Mouse (Mus musculus) liver, adult 2 months (tissue): ENCODE measurements at regions not wholly inside any gene's neighbourhood (a gene's known extent, or its start where the extent isn't known, plus 50 kb on each side); places are given as distances from the start of the nearest gene placed in this dataset.

Experiments used
- CTCF ChIP-seq: fragments of 200-500 bp; IDR thresholded peaks from 2 replicates; pipeline ENCODE4 v1.5.1; 2011; ENCODE audit warnings: low read depth, low read length, control low read depth
- POLR2A ChIP-seq: fragments of 200-500 bp; IDR thresholded peaks from 2 replicates; pipeline ENCODE4 v1.6.1; 2011; ENCODE audit warnings: low read length, control low read depth; ENCODE audit not compliant: insufficient read depth; ENCODE audit errors: extremely low read depth

DNA sequence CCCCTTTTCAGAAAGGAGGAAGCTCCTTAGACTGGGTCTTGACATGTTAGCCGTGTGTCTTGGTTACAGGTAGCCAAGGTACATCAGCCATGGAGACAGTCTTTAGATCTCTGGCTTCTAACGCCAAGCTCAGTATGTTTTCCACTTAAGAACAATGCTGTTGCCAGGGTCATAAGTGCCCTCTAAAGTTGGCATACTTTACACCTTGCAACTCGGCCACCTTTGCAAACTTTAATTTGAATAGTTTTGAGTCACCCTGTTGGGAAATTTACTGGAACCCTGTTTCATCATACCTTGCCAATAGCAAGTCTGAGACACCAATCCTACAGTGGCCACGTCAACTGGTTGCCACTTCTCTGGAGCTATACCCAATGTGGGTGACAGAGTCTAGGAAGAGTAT, 242.3 kb upstream of the Klf4 start:
- TF ChIP-seq CTCF (no peak), POLR2A (no peak)
